Mouse (Mus musculus) testis, adult 2 months (tissue): Measurements from ENCODE around the gene R3hdm4. TPM values are rescaled to one million over a fixed set of nuclear protein-coding genes. Genes with fewer than 3 reads are reported as not detected.
A peak's percentile ranks its signal among the peaks of the same experiment; 100 is the strongest.
"Not testable (repeated sequence)": the region's sequence is repeated elsewhere in the genome, so short reads cannot be mapped to it uniquely, and the experiment has no call there.

Source experiments
- H3K27ac ChIP-seq: fragments of 200-500 bp; 2 replicates; pipeline ENCODE4 v1.5.1; 2012; ENCODE audit warnings: low read depth, low read length; ENCODE audit not compliant: control insufficient read depth, insufficient read depth
- H3K27me3 ChIP-seq: fragments of 200-500 bp; 2 replicates; pipeline ENCODE4 v1.6.1; 2012; ENCODE audit warnings: mild to moderate bottlenecking, low read length, moderate library complexity; ENCODE audit not compliant: control insufficient read depth, insufficient read depth
- H3K36me3 ChIP-seq: fragments of 200-500 bp; 2 replicates; pipeline ENCODE4 v1.6.1; 2012; ENCODE audit warnings: mild to moderate bottlenecking, low read length; ENCODE audit not compliant: control insufficient read depth, insufficient read depth
- H3K4me1 ChIP-seq: fragments of 200-500 bp; 2 replicates; pipeline ENCODE4 v1.6.1; 2012; ENCODE audit warnings: low read length; ENCODE audit not compliant: control insufficient read depth, insufficient read depth
- H3K4me3 ChIP-seq: fragments of 200-500 bp; 2 replicates; pipeline ENCODE4 v1.5.1; 2012; ENCODE audit warnings: low read depth, mild to moderate bottlenecking, low read length, moderate library complexity, mixed read lengths; ENCODE audit not compliant: control insufficient read depth
- CTCF ChIP-seq: fragments of 200-500 bp; IDR thresholded peaks from 2 replicates; pipeline ENCODE4 v1.5.1; 2012; ENCODE audit warnings: low read depth, mild to moderate bottlenecking, inconsistent platforms, low read length, moderate library complexity; ENCODE audit not compliant: control insufficient read depth, insufficient read depth, insufficient replicate concordance
- POLR2A ChIP-seq: fragments of 200-500 bp; IDR thresholded peaks from 2 replicates; pipeline ENCODE4 v1.6.1; 2012; ENCODE audit warnings: low read depth, mild to moderate bottlenecking, inconsistent platforms, low read length, moderate library complexity; ENCODE audit not compliant: control insufficient read depth
- polyA plus RNA-seq: library from polyadenylated mRNA; depleted of rRNA; stranded (reverse); fragments of >200 nt; gene quantifications from 2 replicates; pipeline ENCODE4 v1.2.3, GENCODE M21; 2012

Gene R3hdm4
- polyA plus RNA-seq, 1 experiment: 15.2 TPM

GRCm38 (mm10) chr10:79960671-79961294, 39.8 kb upstream of the R3hdm4 start:
- Histone ChIP-seq H3K4me3 (peak overlapping the region; percentile 92), H3K27ac (no peak overlapping the region; the same call in 1 of the 2 replicates), H3K36me3 (no peaks in the 10 kb centered on the region; the same call in 1 of the 2 replicates)

GRCm38 (mm10) chr10:79959847-79960601, 39.0 kb upstream of the R3hdm4 start, which contains the start of gene Wdr18:
Wdr18 (plus strand) TSS chr10:79960152.
- Histone ChIP-seq H3K27me3 (no peaks in the 10 kb centered on the region), H3K36me3 (no peaks in the 10 kb centered on the region; the same call in 1 of the 2 replicates), H3K4me1 (peaks cover 4% of the 10 kb centered on the region), H3K27ac (peak within 1 kb of the TSS; percentile 77), H3K4me3 (peak within 1 kb of the TSS; percentile 92)
- TF ChIP-seq CTCF: peak; percentile 98
- TF ChIP-seq POLR2A: peak; percentile 72

More at GRCm38 (mm10) chr10:79960671-79961294, 39.8 kb upstream of the R3hdm4 start:
- Histone ChIP-seq H3K4me1 (peaks cover 4% of the 10 kb centered on the region), H3K27me3 (no peaks in the 10 kb centered on the region)
- no peak for TF ChIP-seq POLR2A
- no peak for TF ChIP-seq CTCF

- not testable (repeated sequence) for H3K4me1 ChIP-seq, H3K27ac ChIP-seq, H3K27me3 ChIP-seq, H3K4me3 ChIP-seq, H3K36me3 ChIP-seq
These were observed 38.4 kb upstream of the R3hdm4 start for GRCm38 (mm10) chr10:79959412-79959811.

- H3K36me3 ChIP-seq: no peaks in the 10 kb centered on the region; the same call in 1 of the 2 replicates
- TF ChIP-seq CTCF (peak; percentile 80; the same call in 1 of the 2 replicates), POLR2A (no peak)
- H3K4me1 ChIP-seq: peaks cover 4% of the 10 kb centered on the region
- H3K4me3 ChIP-seq: no peak overlapping the region
- no peak overlapping the region for H3K27ac ChIP-seq
- no peaks in the 10 kb centered on the region for H3K27me3 ChIP-seq
These were observed 37.3 kb upstream of the R3hdm4 start for GRCm38 (mm10) chr10:79958140-79958816.

GRCm38 (mm10) chr10:79956643-79957154, 35.7 kb upstream of the R3hdm4 start:
- no peaks in the 10 kb centered on the region for H3K36me3 ChIP-seq
- H3K4me3 ChIP-seq: no peak overlapping the region
- peaks cover 4% of the 10 kb centered on the region for H3K4me1 ChIP-seq
- no peak overlapping the region for H3K27ac ChIP-seq
- H3K27me3 ChIP-seq: no peaks in the 10 kb centered on the region
- TF ChIP-seq POLR2A (no peak), CTCF (no peak)

GRCm38 (mm10) chr10:79955691-79956090, 34.7 kb upstream of the R3hdm4 start:
- H3K4me3 ChIP-seq: no peak overlapping the region
- no peaks in the 10 kb centered on the region for H3K27me3 ChIP-seq
- no peak overlapping the region for H3K27ac ChIP-seq
- no peaks in the 10 kb centered on the region for H3K36me3 ChIP-seq
- TF ChIP-seq CTCF (no peak), POLR2A (no peak)
- peaks cover 2% of the 10 kb centered on the region for H3K4me1 ChIP-seq

- Histone ChIP-seq H3K27ac (no peak overlapping the region), H3K4me3 (no peak overlapping the region), H3K27me3 (no peaks in the 10 kb centered on the region), H3K36me3 (no peaks in the 10 kb centered on the region), H3K4me1 (no peaks in the 10 kb centered on the region)
- TF ChIP-seq POLR2A: no peak
- 0 out of 2 replicates have a peak, but pooled peaks have one; percentile 14 for TF ChIP-seq CTCF
These were observed 32.9 kb upstream of the R3hdm4 start for GRCm38 (mm10) chr10:79953946-79954345.

- H3K27me3 ChIP-seq: no peaks in the 10 kb centered on the region
- no peaks in the 10 kb centered on the region for H3K4me1 ChIP-seq
- no peak for TF ChIP-seq POLR2A
- no peak overlapping the region for H3K4me3 ChIP-seq
- H3K27ac ChIP-seq: no peak overlapping the region
- no peaks in the 10 kb centered on the region for H3K36me3 ChIP-seq
These were observed 29.7 kb upstream of the R3hdm4 start for GRCm38 (mm10) chr10:79950661-79951060.
